ENCODE assay signal across 35 mouse cellular contexts in the genomic region with DNA sequence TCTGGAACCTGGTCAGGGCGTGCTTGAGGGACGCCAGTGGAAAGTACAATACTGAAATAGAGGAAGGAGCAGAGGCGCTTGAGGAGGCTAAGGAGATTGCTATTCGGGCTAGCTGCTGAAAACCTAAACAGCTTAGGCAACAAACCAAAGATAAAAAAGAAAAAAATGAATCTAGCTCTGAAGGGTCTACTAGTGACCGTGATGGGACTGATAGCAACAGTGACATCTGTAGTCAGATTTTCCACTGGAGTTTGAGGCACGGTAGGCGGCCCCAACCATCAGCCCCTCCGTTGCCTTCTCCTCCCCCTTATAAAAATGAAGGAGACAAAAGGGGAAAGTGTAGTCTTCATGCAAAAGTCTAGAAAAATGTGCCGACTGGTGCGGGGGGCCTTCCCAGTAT.
"Had no signal": no experiment of that assay in that cellular context is flagged by ENCODE, and none has a peak within 500 bp of the region (broad histone marks: within the 10 kb centered on the region; RNA-seq: fewer than 3 reads in every experiment).

No protein-coding gene starts in this region.

- H3K4me1 ChIP-seq: heart, embryonic 10.5 days; heart, embryonic 13.5 days; heart, embryonic 15.5 days; hindbrain, embryonic 10.5 days; hindbrain, embryonic 12.5 days; hindbrain, embryonic 13.5 days; hindbrain, embryonic 15.5 days; intestine, embryonic 15.5 days; kidney, embryonic 15.5 days had no signal

- H3K4me2 ChIP-seq: heart, embryonic 11.5 days; heart, embryonic 13.5 days; heart, embryonic 15.5 days; hindbrain, embryonic 12.5 days; hindbrain, embryonic 13.5 days; hindbrain, embryonic 14.5 days; hindbrain, embryonic 15.5 days; intestine, embryonic 15.5 days; kidney, embryonic 15.5 days had no signal

- H3K27ac ChIP-seq: heart, embryonic 10.5 days; heart, embryonic 13.5 days; heart, embryonic 15.5 days; hindbrain, embryonic 10.5 days; hindbrain, embryonic 12.5 days; hindbrain, embryonic 13.5 days; hindbrain, embryonic 14.5 days; hindbrain, embryonic 15.5 days; hindbrain, postnatal 0 days; intestine, embryonic 15.5 days; kidney, embryonic 15.5 days; kidney, postnatal 0 days; layer of hippocampus, adult 2 months; left cerebral cortex, adult 2 months had no signal

- H3K9ac ChIP-seq: heart, embryonic 13.5 days; heart, embryonic 15.5 days; hindbrain, embryonic 12.5 days; hindbrain, embryonic 13.5 days; hindbrain, embryonic 14.5 days; hindbrain, embryonic 15.5 days; intestine, embryonic 15.5 days; kidney, embryonic 15.5 days had no signal

- H3K36me3 ChIP-seq: heart, embryonic 10.5 days; heart, embryonic 13.5 days; heart, embryonic 15.5 days; hindbrain, embryonic 10.5 days; hindbrain, embryonic 12.5 days; hindbrain, embryonic 13.5 days; hindbrain, embryonic 15.5 days; intestine, embryonic 15.5 days; kidney, embryonic 15.5 days had no signal

- H3K4me3 ChIP-seq: heart, embryonic 10.5 days; heart, embryonic 13.5 days; heart, embryonic 15.5 days; hindbrain, embryonic 10.5 days; hindbrain, embryonic 12.5 days; hindbrain, embryonic 13.5 days; hindbrain, embryonic 15.5 days; intestine, embryonic 15.5 days; kidney, embryonic 15.5 days; layer of hippocampus, adult 2 months; left cerebral cortex, adult 2 months had no signal

- DNase-seq: heart, postnatal 10 days; heart, postnatal 14 days; heart, postnatal 36 days; heart, postnatal 4 days; kidney, adult 11 months; kidney, adult 18-20 months; kidney, adult 2 months; kidney, adult 8-10 months; kidney, adult 9 months; kidney, postnatal 10 days; kidney, postnatal 14 days; kidney, postnatal 25 days; kidney, postnatal 36 days; kidney, postnatal 4 days; layer of hippocampus, adult 9-11 months; layer of hippocampus, postnatal 36 days had no signal

- H3K9me3 ChIP-seq: heart, embryonic 10.5 days; heart, embryonic 13.5 days; heart, embryonic 15.5 days; hindbrain, embryonic 12.5 days; hindbrain, embryonic 13.5 days; hindbrain, embryonic 15.5 days; intestine, embryonic 15.5 days; kidney, embryonic 15.5 days had no signal

- ATAC-seq: hindbrain, embryonic 16.5 days; hindbrain, postnatal 0 days; inflammation-experienced regulatory T-cells, adult 6 months; intestine, embryonic 15.5 days; intestine, embryonic 16.5 days; intestine, postnatal 0 days had no signal

- H3K27me3 ChIP-seq: heart, embryonic 13.5 days; heart, embryonic 15.5 days; hindbrain, embryonic 12.5 days; hindbrain, embryonic 13.5 days; hindbrain, embryonic 15.5 days; intestine, embryonic 15.5 days; kidney, embryonic 15.5 days had no signal
